Mouse (Mus musculus) v-Abl transformed pro-B cells (cell line): ENCODE results near the gene Nfix.

ENCODE experiments used
- in situ Hi-C, 2 experiments: fragments of 400-800 bp; cut with MboI; formaldehyde crosslinking; loops; one replicate each; pipeline ENCODE4 v1.15.1; 2025; ENCODE audit not compliant: unreplicated experiment in 2 of 2

The Nfix gene

DNA sequence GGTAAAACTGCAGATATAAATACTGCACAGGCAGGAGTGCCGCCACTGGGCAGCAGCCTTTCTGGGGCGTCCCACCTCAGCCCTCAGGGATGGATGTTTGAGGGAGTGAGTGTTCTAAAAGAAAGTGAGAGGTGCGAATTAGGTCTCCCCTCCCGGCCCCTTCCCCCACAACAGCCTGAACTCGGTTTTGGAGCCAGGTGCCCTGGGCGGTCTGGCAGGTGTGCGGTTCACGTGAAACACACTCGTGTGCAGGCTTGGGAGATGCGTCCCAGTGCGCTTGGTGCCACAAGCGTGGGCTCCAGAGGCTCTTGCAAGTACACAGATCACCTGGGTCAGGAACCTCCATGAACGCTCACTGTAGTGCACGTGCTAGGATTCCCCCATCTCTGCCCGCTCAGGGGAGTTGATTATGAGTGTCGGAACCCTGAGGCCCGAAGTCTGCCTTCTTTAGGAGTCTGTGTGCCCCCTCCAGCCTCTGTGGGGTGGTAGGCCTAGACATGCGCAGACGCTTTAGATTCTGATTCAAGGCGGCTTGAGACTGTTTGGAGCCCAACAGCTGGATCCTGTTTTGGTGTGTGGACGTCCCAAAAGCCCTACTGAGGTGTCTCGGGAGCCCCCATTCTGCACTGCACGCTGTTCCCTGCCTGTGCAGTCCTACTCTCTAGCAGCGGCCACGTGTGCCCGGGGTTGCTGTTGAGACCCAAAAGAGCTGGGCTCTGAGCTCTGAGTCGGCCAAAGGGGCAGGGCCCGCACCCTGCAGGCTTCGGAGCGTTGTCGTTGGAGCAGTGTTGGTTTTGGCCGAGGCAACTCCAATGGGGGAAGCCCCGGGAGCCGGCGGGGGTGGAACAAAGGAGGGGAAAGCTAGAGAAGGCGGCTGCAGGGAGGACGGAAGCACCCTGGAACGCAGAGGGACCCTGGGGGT is 14.1 kb downstream of the Nfix start:
- in situ Hi-C loops = no loop called here

GRCm38 (mm10) chr8:84785506-84785755 is 14.7 kb downstream of the Nfix start:
- in situ Hi-C loops = no loop called here

GRCm38 (mm10) chr8:84784681-84785505 is 15.3 kb downstream of the Nfix start:
- in situ Hi-C loops = no loop called here

- in situ Hi-C loops = no loop called here
These were observed 16.1 kb downstream of the Nfix start for GRCm38 (mm10) chr8:84783919-84784581.

- in situ Hi-C loops = no loop called here
These were observed 16.8 kb downstream of the Nfix start for GRCm38 (mm10) chr8:84783198-84783918.

DNA sequence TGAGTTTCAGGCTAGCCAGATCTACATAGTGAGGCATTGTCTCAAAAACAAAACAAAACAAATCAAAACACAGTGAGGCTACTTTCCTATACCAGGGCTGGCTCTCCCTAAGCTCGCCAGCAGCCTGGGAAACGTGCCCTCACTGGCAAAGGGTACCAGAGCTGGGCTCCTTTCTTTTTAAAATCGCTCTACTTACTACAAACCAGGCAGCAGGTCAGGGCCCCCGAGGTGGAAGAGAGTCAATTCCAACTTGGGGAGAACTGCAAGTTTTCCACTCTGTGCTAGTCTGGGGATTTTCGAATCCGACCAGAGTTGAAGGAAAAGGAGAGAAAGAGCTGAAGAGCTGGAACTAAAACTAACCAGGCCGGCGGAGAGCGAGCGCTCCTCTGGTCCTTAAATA is 17.5 kb downstream of the Nfix start:
- in situ Hi-C loops = no loop called here

GRCm38 (mm10) chr8:84781686-84782505 is 18.2 kb downstream of the Nfix start:
- in situ Hi-C loops = no loop called here

DNA sequence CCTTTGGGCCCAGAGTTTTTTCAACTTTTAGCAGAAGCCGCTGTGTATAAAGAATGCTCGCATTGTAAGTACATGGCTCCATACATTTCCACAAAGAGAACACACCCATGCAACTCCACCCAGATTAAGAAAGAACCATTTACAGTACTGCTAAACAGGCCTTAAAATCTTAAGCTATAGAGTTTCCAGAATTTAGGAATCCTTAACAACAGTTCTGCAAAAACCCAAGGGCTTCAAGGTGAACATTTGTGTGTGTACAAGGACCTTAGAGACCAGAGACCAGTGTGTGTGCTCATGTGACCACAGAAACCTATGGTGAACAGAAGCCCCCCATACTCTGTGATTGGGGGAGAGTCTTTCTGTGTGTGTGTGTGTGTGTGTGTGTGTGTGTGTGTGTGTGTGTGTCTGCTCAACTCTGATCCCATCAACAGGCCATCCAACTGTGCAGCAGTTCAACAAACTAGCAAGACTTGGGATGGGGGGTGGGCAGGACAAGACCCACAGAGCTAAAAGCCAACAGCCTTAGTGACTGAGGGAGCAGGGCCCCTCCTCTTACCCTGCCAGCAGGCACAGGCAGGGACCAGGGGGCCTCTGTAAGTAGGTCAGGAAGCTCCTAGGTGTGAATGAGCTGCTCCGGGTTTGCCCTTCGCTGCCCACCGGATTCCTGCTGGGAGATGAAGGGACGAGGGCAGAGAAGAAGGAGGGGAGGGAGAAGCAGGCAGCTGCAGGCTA is 19.0 kb downstream of the Nfix start:
- in situ Hi-C loops = no loop called here

- in situ Hi-C loops = no loop called here
These were observed 20.0 kb downstream of the Nfix start for GRCm38 (mm10) chr8:84780225-84780555.

- in situ Hi-C loops = no loop called here
These were observed 20.5 kb downstream of the Nfix start for GRCm38 (mm10) chr8:84779519-84780224.

DNA sequence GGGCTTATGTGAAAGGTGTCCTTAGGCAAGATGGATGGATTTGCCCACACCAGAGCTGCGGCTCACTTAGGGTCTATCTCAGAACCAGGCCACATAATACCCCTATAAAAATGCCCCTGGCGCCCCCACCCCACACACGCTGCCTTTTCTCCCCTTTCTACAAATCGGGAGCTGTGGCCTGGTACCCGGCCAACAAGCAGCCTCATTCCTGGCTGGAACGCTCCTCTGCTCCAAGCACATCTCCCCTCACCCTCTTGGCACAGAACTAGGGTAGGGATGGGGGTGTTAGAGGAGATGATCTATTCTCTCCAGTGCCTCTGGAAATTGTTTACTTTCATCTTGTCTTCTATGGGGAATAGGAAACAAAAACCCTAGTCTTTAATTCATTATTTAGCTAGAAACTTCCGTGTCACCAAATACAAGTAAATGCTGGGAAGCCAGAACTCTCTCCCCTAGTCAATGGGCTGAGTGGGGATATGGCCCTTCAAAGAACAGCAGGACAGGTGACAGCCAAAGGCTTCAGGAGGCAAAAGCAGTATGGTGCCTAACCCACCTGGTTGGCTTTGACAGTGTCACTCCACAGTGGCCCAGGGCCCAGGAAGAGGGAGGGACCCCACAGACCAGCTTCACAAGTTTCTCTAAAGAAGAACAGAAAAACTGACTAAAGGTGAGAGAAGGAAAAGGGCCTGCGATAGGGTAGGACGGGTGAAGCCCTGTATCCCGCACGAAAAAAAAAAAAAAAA is 21.3 kb downstream of the Nfix start:
- in situ Hi-C loops = no loop called here

DNA sequence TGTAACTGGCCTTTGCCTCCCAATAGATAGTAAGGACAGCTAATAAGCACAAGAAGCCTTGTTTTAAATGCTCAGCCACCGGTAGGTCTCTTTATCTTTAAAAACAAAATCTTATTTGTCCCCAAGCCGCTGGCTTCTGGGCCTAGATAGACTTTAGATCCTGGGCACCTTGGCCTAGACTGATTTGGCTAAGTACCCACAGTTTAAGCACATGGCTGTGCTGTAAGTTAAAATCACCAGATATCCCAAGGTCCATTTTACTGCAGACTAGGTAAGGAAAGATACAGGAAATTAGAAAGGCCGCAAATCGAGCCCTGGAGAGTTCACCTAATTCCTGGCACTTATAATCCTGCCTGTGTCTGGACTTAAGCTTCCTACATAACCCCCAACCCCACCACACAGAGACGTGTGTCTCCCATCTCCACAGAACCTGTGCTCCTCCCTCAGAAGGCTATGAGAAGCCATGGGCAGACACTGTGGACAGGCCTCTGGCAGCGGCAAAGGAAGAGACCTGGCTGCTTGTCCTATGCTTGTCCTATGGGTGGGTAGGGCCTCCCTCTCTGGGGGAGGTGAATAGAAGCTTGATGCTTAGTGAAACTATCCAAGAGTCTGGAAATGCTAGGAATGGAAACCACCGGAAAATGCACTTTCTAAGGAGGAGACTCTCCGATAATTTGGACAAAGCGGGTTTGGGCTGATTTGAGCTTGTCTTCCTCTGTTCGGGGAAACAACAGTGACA is 22.1 kb downstream of the Nfix start:
- in situ Hi-C loops = no loop called here

DNA sequence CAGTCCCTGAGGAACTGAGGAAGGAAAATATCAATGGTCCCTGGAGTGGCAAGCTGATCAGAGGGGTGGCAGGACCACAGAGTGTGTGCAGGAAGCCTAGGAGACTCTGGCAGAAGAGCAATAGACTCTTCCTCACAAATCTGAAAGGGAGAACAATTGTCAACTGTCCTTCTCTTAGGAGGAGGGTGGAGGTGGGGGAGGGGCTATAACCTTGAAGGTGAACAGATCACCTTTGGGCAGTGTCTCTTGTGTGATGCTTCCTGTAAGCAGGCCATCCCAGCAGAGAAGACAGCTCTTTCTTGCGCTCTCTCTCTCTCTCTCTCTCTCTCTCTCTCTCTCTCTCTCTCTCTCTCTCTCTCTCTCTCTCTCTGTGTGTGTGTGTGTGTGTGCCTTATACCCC is 23.6 kb downstream of the Nfix start:
- in situ Hi-C loops = no loop called here

GRCm38 (mm10) chr8:84775621-84776113 is 24.5 kb downstream of the Nfix start:
- in situ Hi-C loops = no loop called here

DNA sequence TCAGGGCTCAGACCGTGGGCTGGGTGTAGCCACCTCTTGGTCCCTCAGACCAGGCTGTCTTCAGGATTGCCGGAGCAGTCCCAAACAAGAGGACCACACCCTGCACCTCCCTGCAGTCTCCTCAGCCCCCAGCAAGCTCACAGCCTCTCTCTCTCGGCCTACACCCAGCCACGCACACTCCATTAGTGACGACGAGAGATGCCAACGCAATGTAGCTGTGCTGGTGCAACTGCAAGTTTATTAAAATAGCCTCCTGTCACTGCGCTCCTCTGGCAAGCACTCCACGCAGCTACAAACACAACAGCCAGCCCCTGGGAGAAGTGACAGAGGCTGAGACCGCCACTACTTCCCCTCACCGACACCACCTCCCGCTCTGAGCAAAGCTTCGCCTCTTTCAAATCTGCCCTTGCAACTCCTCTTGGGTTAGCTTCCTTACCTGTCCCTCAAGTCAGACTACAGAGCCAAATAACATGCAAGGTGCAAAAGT is 25.0 kb downstream of the Nfix start:
- in situ Hi-C loops = no loop called here

DNA sequence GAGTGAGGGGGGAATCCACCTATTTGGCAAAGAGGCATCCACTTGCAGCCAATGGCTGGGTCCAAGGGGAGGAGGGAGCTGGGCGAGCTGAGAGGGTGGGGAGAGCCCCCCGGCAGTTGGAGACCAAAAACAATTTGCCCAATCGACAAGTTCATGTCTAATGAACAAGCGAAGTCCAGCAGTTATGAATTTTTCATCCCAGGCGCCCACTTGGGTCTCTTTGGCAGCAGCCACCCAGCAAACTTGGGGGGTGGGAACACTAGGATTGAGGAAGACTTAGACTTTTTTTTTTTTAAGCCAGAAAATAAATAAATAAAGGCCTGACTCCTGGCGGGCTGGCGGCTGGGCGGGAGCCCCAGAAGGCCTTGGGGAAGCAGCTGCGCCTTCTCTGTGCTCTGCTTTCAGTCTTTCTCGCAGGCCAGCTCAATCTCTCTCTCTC is 25.7 kb downstream of the Nfix start:
- in situ Hi-C loops = loop anchor here in 1 of 2 experiments (25.0 kb wide), 1 partner anchor 387 kb away; the partner anchor contains the start of gene Cacna1a

DNA sequence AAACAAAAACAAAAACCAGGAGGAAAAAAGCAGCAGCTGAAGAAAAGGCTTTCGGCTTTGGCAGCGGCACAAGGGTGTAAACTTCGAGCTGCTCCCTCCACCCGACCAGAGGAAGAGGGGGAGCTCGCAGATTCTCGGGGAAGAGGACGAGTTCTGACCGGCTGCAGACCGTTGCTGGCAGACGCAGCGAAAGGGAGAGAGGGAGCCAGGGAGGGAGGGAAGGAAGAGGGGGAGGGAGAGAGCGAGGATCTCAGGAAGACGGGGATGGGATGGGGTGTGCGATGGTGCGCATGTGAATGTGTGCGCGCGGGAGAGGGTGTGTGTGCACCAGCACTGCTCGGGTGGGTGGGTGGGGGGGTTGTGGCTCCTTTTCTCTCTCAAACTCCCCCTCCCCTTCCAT is 26.3 kb downstream of the Nfix start:
- in situ Hi-C loops = loop anchor here in 1 of 2 experiments (25.0 kb wide), 1 partner anchor 387 kb away; the partner anchor contains the start of gene Cacna1a
